In the genomic region with DNA sequence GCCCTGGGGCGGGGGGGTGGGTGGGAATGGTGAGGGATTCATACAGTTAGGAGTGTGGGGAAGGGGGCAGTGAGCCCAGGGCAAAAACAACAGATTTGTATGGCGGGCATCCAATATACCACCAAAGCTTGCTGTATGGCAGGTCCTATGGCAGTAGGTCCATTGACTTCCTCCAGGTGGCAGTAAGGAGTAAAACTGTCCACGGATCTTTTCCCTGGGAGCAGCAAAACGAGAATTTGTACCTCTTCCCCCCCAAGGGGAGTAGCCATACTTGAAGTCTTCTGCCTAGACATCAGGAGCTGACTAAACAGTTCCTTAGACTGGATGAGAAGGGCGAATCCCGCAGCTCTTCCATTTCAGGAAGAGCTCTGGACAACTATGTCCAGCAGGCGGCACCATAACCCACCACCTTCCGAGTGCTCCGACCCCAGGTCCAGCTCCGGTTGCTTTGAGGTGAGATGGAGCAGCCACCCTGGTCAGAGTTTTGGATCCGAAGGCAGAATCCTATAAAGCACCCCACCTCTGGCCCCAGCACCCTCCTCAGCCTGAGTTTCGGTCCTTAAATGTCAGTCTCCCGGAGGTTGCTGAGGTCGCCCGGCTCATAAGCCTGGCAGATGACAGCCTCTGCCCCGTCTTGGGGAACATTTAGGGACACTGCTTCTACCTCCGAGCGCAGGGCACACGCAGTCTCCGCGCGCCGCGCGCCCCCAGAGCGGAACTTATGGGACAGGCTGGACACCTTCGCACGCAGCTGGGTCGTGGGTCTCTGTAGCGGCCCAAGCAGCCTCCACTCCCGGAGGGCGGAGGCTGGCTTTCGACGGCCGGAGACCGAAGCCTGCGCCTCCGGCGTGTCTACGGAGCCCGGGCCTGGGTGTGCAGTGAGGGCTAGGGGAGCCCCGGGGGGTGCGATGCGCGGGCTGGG, we compare ENCODE assay signal across 8 mouse cellular contexts. TPM values are rescaled to one million over a fixed set of nuclear protein-coding genes. Genes with fewer than 3 reads are reported as not detected.
DNase-seq lines count a peak whose midpoint lies in the region; ATAC-seq lines count a peak whose summit lies in the region.

No protein-coding gene starts in this region.

- 2% methylated on average over 45 of the region's 45 CpGs for WGBS in forebrain, embryonic 12.5 days

- peak; percentile 58 for ATAC-seq in forebrain, embryonic 12.5 days (ENCODE audit: low FRiP score)
- ATAC-seq in hematopoietic stem cell, adult 5-6 weeks (replicated peaks in 1 of 2; ENCODE audit: insufficient read depth in 1 of 2, low FRiP score in 2 of 2, low TSS enrichment in 1 of 2, low read depth in 1 of 2, poor library complexity in 2 of 2, severe bottlenecking in 2 of 2), result peak; percentile 57 to 63

- H3K27ac ChIP-seq in forebrain, embryonic 12.5 days, result no peak overlapping the region

- H3K9me3 ChIP-seq in forebrain, embryonic 12.5 days, result no peaks in the 10 kb centered on the region

- no peaks in the 10 kb centered on the region for H3K36me3 ChIP-seq in forebrain, embryonic 12.5 days (replicated peaks)

- peaks cover 13% of the 10 kb centered on the region for H3K4me1 ChIP-seq in forebrain, embryonic 12.5 days

- H3K27me3 ChIP-seq in forebrain, embryonic 12.5 days, result peaks cover 54% of the 10 kb centered on the region

- peak; percentile 61 to 67 for DNase-seq in adrenal gland, adult 18-20 months (ENCODE audit: low spot score in 2 of 2)
- no peak for DNase-seq in adrenal gland, postnatal 4 days (ENCODE audit: low spot score in 2 of 2)
- peak; percentile 31 for DNase-seq in c-Kit-positive CD71-positive TER-119-negative erythroid progenitor cells, embryonic 14.5 days (ENCODE audit: low read depth)
- DNase-seq in layer of hippocampus, postnatal 25 days (ENCODE audit: extremely low spot score in 1 of 2, low spot score in 1 of 2), result peak; percentile 42 to 61
- DNase-seq in lung, postnatal 25 days (ENCODE audit: low spot score), result peak; percentile 29
- DNase-seq in retina, postnatal 7 days (ENCODE audit: low read depth, low spot score), result peak; percentile 40

- peak overlapping the region; percentile 51; the same call in 1 of the 2 replicates for H3K9ac ChIP-seq in forebrain, embryonic 12.5 days

- peak overlapping the region; percentile 78 for H3K4me2 ChIP-seq in forebrain, embryonic 12.5 days

- peak overlapping the region; percentile 47 for H3K4me3 ChIP-seq in forebrain, embryonic 12.5 days (replicated peaks)

RNA-seq across cellular contexts. Expression of a gene that starts 16.4 kb away (rescaled TPM):
- 10 to 100 TPM; 37.0 to 44.1 TPM for total RNA-seq in adrenal gland, adult 18-20 months (2021)
- 10 to 100 TPM; 14.3 to 17.1 TPM for total RNA-seq in adrenal gland, postnatal 4 days (2021)
- not detected in 2 replicates for polyA plus RNA-seq in forebrain, embryonic 12.5 days (2016; fragmentation: Nextera tagmentation; extraction: Ambion mirVana)
- not detected in 2 replicates for total RNA-seq in hematopoietic stem cell, adult 5-6 weeks (2017)
- 10 to 100 TPM; 91.6 to 98.9 TPM for total RNA-seq in layer of hippocampus, postnatal 25 days (2021)

RNA-seq across cellular contexts. Expression of a gene that starts 54.4 kb away (rescaled TPM):
- 10 to 100 TPM; 24.7 to 28.3 TPM for total RNA-seq in adrenal gland, adult 18-20 months (2021)
- total RNA-seq in adrenal gland, postnatal 4 days (2021), result 10 to 100 TPM; 27.8 to 29.9 TPM
- polyA plus RNA-seq in forebrain, embryonic 12.5 days (2016; fragmentation: Nextera tagmentation; extraction: Ambion mirVana), result 46.2 and 49.5 TPM in 2 replicates
- total RNA-seq in hematopoietic stem cell, adult 5-6 weeks (2017), result 17.9 and 22.1 TPM in 2 replicates
- 10 to 100 TPM; 72.8 to 83.7 TPM for total RNA-seq in layer of hippocampus, postnatal 25 days (2021)

Comparison
In these comparisons a context has a peak if more than half of its experiments do, and no peak if none do; other contexts are left out.
1. DNase-seq: peak in adrenal gland, adult 18-20 months (2 of 2), c-Kit-positive CD71-positive TER-119-negative erythroid progenitor cells, embryonic 14.5 days (single experiment), layer of hippocampus, postnatal 25 days (2 of 2), lung, postnatal 25 days (single experiment) and retina, postnatal 7 days (single experiment); none in adrenal gland, postnatal 4 days (0 of 2).
2. RNA of a gene that starts 16.4 kb away (total RNA-seq): 91.6 to 98.9 TPM in layer of hippocampus, postnatal 25 days, 37.0 to 44.1 TPM in adrenal gland, adult 18-20 months and 14.3 to 17.1 TPM in adrenal gland, postnatal 4 days; not detected in hematopoietic stem cell, adult 5-6 weeks; every median in the first group is over 10 times any median in the second.